Mouse (Mus musculus) adrenal gland, postnatal 0 days (tissue): Measurements from ENCODE around the gene Mptx1. TPM values are rescaled to one million over a fixed set of nuclear protein-coding genes. Genes with fewer than 3 reads are reported as not detected.

Experiments used
- polyA plus RNA-seq: library from polyadenylated mRNA; unstranded; fragments of >200 nt; fragmentation: Nextera tagmentation; extraction: Ambion mirVana; gene quantifications from 2 replicates; pipeline ENCODE4 v1.2.1, GENCODE M21; 2015

The Mptx1 gene
- not detected in 2 replicates for polyA plus RNA-seq

DNA sequence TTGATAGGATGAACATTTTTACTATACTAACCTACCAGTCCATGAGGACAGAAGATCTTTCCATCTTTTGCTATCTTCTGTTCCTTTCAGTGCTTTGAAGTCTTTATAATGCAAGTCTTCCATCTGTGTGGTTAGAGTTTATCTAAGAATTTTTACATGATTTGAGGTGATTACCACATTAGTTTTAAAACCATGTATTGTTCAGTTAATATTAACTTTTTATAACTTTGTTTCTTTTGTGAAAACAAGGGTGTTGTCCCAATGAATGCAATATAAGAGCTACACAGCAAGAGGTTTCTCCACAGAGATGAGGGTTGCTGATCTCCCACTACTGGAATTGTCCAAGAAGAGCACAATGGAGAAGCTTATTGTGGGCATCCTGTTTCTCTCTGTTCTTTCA is at the start of gene Mptx1:
Gene Mptx1 (plus strand): TSS at position 301 of the 400 bp plus-strand sequence.

DNA sequence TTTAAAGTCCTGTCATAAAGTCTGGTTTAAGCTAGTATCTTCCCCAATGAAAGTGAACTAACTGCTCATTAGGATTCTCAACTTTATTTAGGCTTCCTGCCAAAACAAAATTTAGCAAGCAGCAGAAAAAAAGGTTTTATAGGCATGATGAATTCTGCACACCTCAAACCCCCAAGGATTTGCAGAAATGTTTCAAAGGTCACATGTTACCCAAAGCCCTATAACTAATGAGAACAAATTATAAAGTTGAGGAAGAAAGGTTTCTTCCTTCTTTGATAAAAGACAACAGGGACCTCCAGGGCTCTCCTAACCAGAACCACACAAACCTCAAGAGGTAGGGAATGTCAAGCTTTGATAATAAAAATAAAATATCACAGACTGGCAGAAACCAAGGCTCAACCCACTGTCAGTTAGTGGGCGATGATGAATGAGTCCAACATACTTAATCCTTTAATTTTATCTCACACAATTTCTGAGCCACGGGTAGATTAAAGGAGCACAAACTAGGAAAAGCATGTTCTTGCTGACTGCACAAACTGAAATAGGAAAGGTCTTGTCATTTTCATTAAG is 34.6 kb downstream of the Mptx1 start, which contains the start of gene Olfr417:
Gene Olfr417 (plus strand): TSS at position 241 of the 570 bp plus-strand sequence.

Other genes starting within 250 kb of the Mptx1 start
- gene Olfr429, start 246.2 kb upstream of the Mptx1 start, polyA plus RNA-seq = not detected in 2 replicates
- gene Olfr427, start 233.6 kb upstream of the Mptx1 start, polyA plus RNA-seq = not detected in 2 replicates
- not detected in 2 replicates for gene Olfr231, start 209.4 kb upstream of the Mptx1 start, polyA plus RNA-seq
- not detected in 2 replicates for gene Olfr424, start 199.0 kb upstream of the Mptx1 start, polyA plus RNA-seq
- not detected in 2 replicates for gene Olfr420, start 174.9 kb upstream of the Mptx1 start, polyA plus RNA-seq
- 0.57 and 0.65 TPM in 2 replicates for gene Spta1, start 157.7 kb upstream of the Mptx1 start, polyA plus RNA-seq
- not detected in 2 replicates for gene Olfr419, start 78.5 kb upstream of the Mptx1 start, polyA plus RNA-seq
- not detected in 2 replicates for gene Olfr417, start 34.6 kb downstream of the Mptx1 start, polyA plus RNA-seq
- not detected in 2 replicates for gene Olfr248, start 60.5 kb downstream of the Mptx1 start, polyA plus RNA-seq
- not detected in 2 replicates for gene Olfr414, start 93.5 kb downstream of the Mptx1 start, polyA plus RNA-seq
- gene Olfr220, start 111.6 kb downstream of the Mptx1 start, polyA plus RNA-seq = not detected in 2 replicates
- 0.79 and 1.0 TPM in 2 replicates for gene Fmn2, start 171.3 kb downstream of the Mptx1 start, polyA plus RNA-seq